9 mouse cellular contexts compared by ENCODE assay signal in the genomic region with DNA sequence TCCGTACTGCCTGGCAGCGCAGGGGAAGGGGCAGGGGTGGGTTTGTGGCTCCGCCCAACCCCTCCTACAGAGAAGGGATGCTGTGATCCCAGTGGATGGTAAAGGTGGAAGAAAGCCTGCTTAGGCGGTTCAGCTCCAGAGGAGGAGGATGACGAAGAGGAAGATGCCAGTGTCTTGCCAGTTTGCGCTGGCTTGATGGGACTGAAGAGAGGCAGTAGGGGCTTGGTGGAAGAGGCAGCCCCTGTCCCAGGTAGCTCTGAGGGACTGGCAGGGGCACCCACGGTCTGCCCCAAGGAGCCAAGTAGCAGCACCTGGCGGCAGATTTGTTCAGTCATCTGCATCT. TPM values are rescaled to one million over a fixed set of nuclear protein-coding genes. Genes with fewer than 3 reads are reported as not detected.
DNase-seq lines count a peak whose midpoint lies in the region; ATAC-seq and TF ChIP-seq lines count a peak whose summit lies in the region.
"Had no signal": no experiment of that assay in that cellular context is flagged by ENCODE, and none has a peak within 500 bp of the region (broad histone marks: within the 10 kb centered on the region; RNA-seq: fewer than 3 reads in every experiment).

No protein-coding gene starts in this region.

- no peaks in the 10 kb centered on the region for H3K9me3 ChIP-seq in hindbrain, embryonic 15.5 days
- no peaks in the 10 kb centered on the region for H3K9me3 ChIP-seq in midbrain, embryonic 15.5 days

- peak; percentile 21 for DNase-seq in kidney, adult 2 months
- no peak for DNase-seq in kidney, postnatal 10 days
- DNase-seq in cerebellum, adult 9-11 months, result peak; percentile 57
- DNase-seq in layer of hippocampus, adult 8-10 months (ENCODE audit: low spot score in 2 of 2), result no peak
- DNase-seq in left cerebral cortex, adult 11 months (ENCODE audit: low spot score), result no peak
- no peak for DNase-seq in adrenal gland, postnatal 14 days

- ATAC-seq in hindbrain, embryonic 15.5 days (ENCODE audit: low FRiP score, low read depth), result no peak
- ATAC-seq in midbrain, embryonic 15.5 days (replicated peaks), result no peak

- H3K27me3 ChIP-seq in kidney, adult 2 months (replicated peaks; ENCODE audit: control insufficient read depth, insufficient read depth, low read length), result no peaks in the 10 kb centered on the region
- no peaks in the 10 kb centered on the region for H3K27me3 ChIP-seq in hindbrain, embryonic 15.5 days
- H3K27me3 ChIP-seq in midbrain, embryonic 15.5 days (replicated peaks), result no peaks in the 10 kb centered on the region

- no peaks in the 10 kb centered on the region for H3K36me3 ChIP-seq in kidney, adult 2 months (ENCODE audit: control insufficient read depth, insufficient read depth, low read length)
- peaks cover 36% of the 10 kb centered on the region for H3K36me3 ChIP-seq in hindbrain, embryonic 15.5 days
- peaks cover 16% of the 10 kb centered on the region for H3K36me3 ChIP-seq in midbrain, embryonic 15.5 days (replicated peaks)

- no peak for TF ChIP-seq CTCF in kidney, adult 2 months (conservative IDR thresholded peaks at IDR 0.05; ENCODE audit: insufficient read depth, insufficient read length, low read depth, low read length)

- peak overlapping the region; percentile 65 for H3K4me2 ChIP-seq in hindbrain, embryonic 15.5 days
- H3K4me2 ChIP-seq in midbrain, embryonic 15.5 days, result peak overlapping the region; percentile 78

- H3K4me1 ChIP-seq in kidney, adult 2 months (ENCODE audit: control insufficient read depth, insufficient read depth, low read length), result peaks cover 7% of the 10 kb centered on the region; the same call in 1 of the 2 replicates
- peaks cover 57% of the 10 kb centered on the region for H3K4me1 ChIP-seq in hindbrain, embryonic 15.5 days (replicated peaks)
- peaks cover 57% of the 10 kb centered on the region for H3K4me1 ChIP-seq in midbrain, embryonic 15.5 days

- 49% methylated on average over 8 of the region's 8 CpGs for WGBS in kidney, adult 2 months
- 42% methylated on average over 8 of the region's 8 CpGs for WGBS in hindbrain, embryonic 15.5 days
- 36% methylated on average over 8 of the region's 8 CpGs for WGBS in midbrain, embryonic 15.5 days

- no peak overlapping the region for H3K27ac ChIP-seq in kidney, adult 2 months (ENCODE audit: insufficient read depth, low read depth, low read length)
- H3K27ac ChIP-seq in hindbrain, embryonic 15.5 days (replicated peaks), result no peak overlapping the region
- H3K27ac ChIP-seq in midbrain, embryonic 15.5 days, result 0 out of 2 replicates have a peak overlapping the region, but pooled peaks have one; percentile 96

- H3K9ac ChIP-seq in hindbrain, embryonic 15.5 days, result peak overlapping the region; percentile 77; the same call in 1 of the 2 replicates
- peak overlapping the region; percentile 96 for H3K9ac ChIP-seq in midbrain, embryonic 15.5 days

- no peak for TF ChIP-seq POLR2A in kidney, adult 2 months (IDR thresholded peaks at IDR 0.05; ENCODE audit: low read depth, low read length)

- peak overlapping the region; percentile 85; the same call in 1 of the 2 replicates for H3K4me3 ChIP-seq in kidney, adult 2 months (ENCODE audit: insufficient read depth, low read depth, low read length)
- H3K4me3 ChIP-seq in hindbrain, embryonic 15.5 days, result peak overlapping the region; percentile 63
- H3K4me3 ChIP-seq in midbrain, embryonic 15.5 days, result peak overlapping the region; percentile 87

RNA-seq across cellular contexts. Expression of a gene that starts 9.9 kb away (rescaled TPM):
- polyA plus RNA-seq in kidney, adult 2 months (2012; rRNA removed), result 16.0 and 23.5 TPM in 2 replicates
- 46.0 and 49.5 TPM in 2 replicates for polyA plus RNA-seq in hindbrain, embryonic 15.5 days (2015; fragmentation: Nextera tagmentation; extraction: Ambion mirVana)
- 50.2 and 54.7 TPM in 2 replicates for polyA plus RNA-seq in midbrain, embryonic 15.5 days (2015; fragmentation: Nextera tagmentation; extraction: Ambion mirVana)
- 10 to 100 TPM; 35.5 to 54.7 (median 43.9) TPM for total RNA-seq in layer of hippocampus, adult 8-10 months (2022)
- total RNA-seq in adrenal gland, postnatal 14 days (2021), result 31.4 and 41.7 TPM in 2 replicates

RNA-seq across cellular contexts. Expression of a gene that starts 13.8 kb away (rescaled TPM):
- polyA plus RNA-seq in kidney, adult 2 months (2012; rRNA removed), result 16.9 and 18.3 TPM in 2 replicates
- polyA plus RNA-seq in hindbrain, embryonic 15.5 days (2015; fragmentation: Nextera tagmentation; extraction: Ambion mirVana), result 41.6 and 45.9 TPM in 2 replicates
- 48.8 and 49.7 TPM in 2 replicates for polyA plus RNA-seq in midbrain, embryonic 15.5 days (2015; fragmentation: Nextera tagmentation; extraction: Ambion mirVana)
- 10 to 100 TPM; 44.9 to 46.8 (median 45.8) TPM for total RNA-seq in layer of hippocampus, adult 8-10 months (2022)
- total RNA-seq in adrenal gland, postnatal 14 days (2021), result 7.3 and 9.6 TPM in 2 replicates

RNA-seq across cellular contexts. Expression of a gene that starts 35.4 kb away (rescaled TPM):
- 7.5 and 8.4 TPM in 2 replicates for polyA plus RNA-seq in kidney, adult 2 months (2012; rRNA removed)
- 54.5 and 59.0 TPM in 2 replicates for polyA plus RNA-seq in hindbrain, embryonic 15.5 days (2015; fragmentation: Nextera tagmentation; extraction: Ambion mirVana)
- 64.0 and 67.6 TPM in 2 replicates for polyA plus RNA-seq in midbrain, embryonic 15.5 days (2015; fragmentation: Nextera tagmentation; extraction: Ambion mirVana)
- total RNA-seq in layer of hippocampus, adult 8-10 months (2022), result 10 to 100 TPM; 33.2 to 41.8 (median 37.8) TPM
- 30.2 and 32.2 TPM in 2 replicates for total RNA-seq in adrenal gland, postnatal 14 days (2021)

RNA-seq across cellular contexts. Expression of a gene that starts 35.8 kb away (rescaled TPM):
- 26.6 and 32.0 TPM in 2 replicates for polyA plus RNA-seq in kidney, adult 2 months (2012; rRNA removed)
- polyA plus RNA-seq in hindbrain, embryonic 15.5 days (2015; fragmentation: Nextera tagmentation; extraction: Ambion mirVana), result 52.2 and 54.0 TPM in 2 replicates
- polyA plus RNA-seq in midbrain, embryonic 15.5 days (2015; fragmentation: Nextera tagmentation; extraction: Ambion mirVana), result 56.0 and 61.0 TPM in 2 replicates
- 10 to 100 TPM; 58.5 to 76.8 (median 70.4) TPM for total RNA-seq in layer of hippocampus, adult 8-10 months (2022)
- total RNA-seq in adrenal gland, postnatal 14 days (2021), result 42.7 and 46.9 TPM in 2 replicates

RNA-seq across cellular contexts. Expression of a gene that starts 41.4 kb away (rescaled TPM):
- not detected in 2 replicates for polyA plus RNA-seq in kidney, adult 2 months (2012; rRNA removed)
- polyA plus RNA-seq in hindbrain, embryonic 15.5 days (2015; fragmentation: Nextera tagmentation; extraction: Ambion mirVana), result not detected in 2 replicates
- not detected in 2 replicates for polyA plus RNA-seq in midbrain, embryonic 15.5 days (2015; fragmentation: Nextera tagmentation; extraction: Ambion mirVana)
- not detected for total RNA-seq in layer of hippocampus, adult 8-10 months (2022)
- not detected in 2 replicates for total RNA-seq in adrenal gland, postnatal 14 days (2021)
- total RNA-seq: left cerebral cortex, postnatal 10 days had no signal

Comparison
In these comparisons a context has a peak if more than half of its experiments do, and no peak if none do; other contexts are left out.
1. DNase-seq: peak in kidney, adult 2 months (single experiment) and cerebellum, adult 9-11 months (single experiment); none in kidney, postnatal 10 days (single experiment), layer of hippocampus, adult 8-10 months (0 of 2), left cerebral cortex, adult 11 months (single experiment) and adrenal gland, postnatal 14 days (single experiment).
2. Peak in every context shown above with its lines, with median percentiles within 50 percentile points of each other: H3K4me3 ChIP-seq.